Mouse (Mus musculus) large intestine, adult 2 months (tissue): ENCODE data around the gene Mrps15. TPM values are rescaled to one million over a fixed set of nuclear protein-coding genes. Genes with fewer than 3 reads are reported as not detected.
"Not testable (repeated sequence)": the region's sequence is repeated elsewhere in the genome, so short reads cannot be mapped to it uniquely, and the experiment has no call there.

ENCODE experiments used
- DNase-seq: peaks from one replicate; pipeline ENCODE4 v3.0.0-alpha.2; 2012; ENCODE audit warnings: low read depth, low spot score
- WGBS: fragments of 180-500 bp; shearing (Covaris S2); methylation state at CpG from one replicate; pipeline ENCODE4 v1.1.7; 2018; 5-methylcytosine and 5-hydroxymethylcytosine counted together
- polyA plus RNA-seq: library from polyadenylated mRNA; depleted of rRNA; stranded (reverse); fragments of >200 nt; gene quantifications from 2 replicates; pipeline ENCODE4 v1.2.3, GENCODE M21; 2012

Gene Mrps15
- polyA plus RNA-seq, 1 experiment = 35.8 TPM

GRCm38 (mm10) chr4:126067401-126068077 lies 20.8 kb downstream of the Mrps15 start:
- DNase-seq = no peak

DNA sequence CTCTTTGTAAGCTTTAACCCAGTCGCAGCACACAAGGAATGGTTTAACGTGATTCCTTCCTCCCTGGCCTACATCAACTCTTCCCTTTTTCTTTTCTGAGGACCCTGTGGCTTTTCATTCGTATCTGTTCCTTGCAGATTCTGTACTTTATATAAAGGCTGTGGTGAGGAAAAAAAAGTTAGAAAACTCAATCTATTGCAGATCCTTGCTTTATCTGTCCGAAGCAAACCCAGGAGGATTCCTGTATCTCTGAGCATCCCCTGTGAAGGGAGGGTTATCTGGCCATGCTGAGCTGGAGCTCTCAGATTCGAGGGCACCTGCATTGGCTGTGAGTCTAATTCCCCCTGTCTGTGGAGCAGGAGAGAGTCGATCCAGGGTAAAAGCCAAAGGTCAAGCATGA lies 22.1 kb downstream of the Mrps15 start:
- no peak for DNase-seq
- 84% methylated on average over 6 of the region's 6 CpGs for WGBS

More at GRCm38 (mm10) chr4:126067401-126068077, 20.8 kb downstream of the Mrps15 start:
- 60% methylated on average over 15 of the region's 15 CpGs for WGBS

GRCm38 (mm10) chr4:126077833-126078232 lies 31.1 kb downstream of the Mrps15 start:
- no peak for DNase-seq
- WGBS = 68% methylated on average over 6 of the region's 6 CpGs

DNA sequence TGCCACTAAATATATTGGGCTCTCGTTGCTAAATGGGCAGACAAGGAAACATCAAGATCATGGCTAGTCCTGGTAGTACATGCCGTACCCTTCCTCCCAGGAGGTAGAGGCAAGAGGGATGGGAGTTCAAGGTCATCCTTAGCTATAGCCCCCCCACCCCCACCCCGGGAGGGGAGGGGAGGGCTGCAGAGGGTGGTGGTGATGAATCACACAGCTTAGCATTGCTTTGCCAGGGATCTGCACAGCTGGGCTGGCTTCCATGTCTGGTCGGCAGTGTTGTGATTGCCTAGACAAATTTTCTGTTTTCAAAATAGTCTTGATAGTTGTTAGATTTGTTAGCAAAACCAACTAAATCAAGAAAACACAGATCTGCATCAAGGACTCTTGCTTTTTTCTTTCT lies 32.5 kb downstream of the Mrps15 start:
- 61% methylated on average over 4 of the region's 4 CpGs for WGBS

DNA sequence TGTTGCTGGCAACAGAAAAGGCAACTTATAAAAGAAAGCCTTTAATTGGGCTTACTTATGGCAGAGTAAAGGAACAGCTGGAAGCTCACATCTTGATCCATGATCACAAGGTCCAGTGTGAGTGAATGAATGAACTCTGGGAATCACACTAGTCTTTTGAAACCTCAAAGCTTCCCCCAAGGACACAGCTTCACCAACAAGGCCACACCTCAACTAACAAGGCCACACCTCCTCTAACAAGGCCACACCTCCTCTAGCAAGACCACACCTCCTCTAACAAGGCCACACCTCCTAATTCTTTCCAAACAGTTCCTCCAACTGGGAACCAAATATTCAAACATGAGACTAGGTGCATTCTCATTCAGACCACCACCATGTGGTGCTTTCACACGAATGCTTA lies 34.9 kb downstream of the Mrps15 start:
- DNase-seq = no peak
- 100% methylated on average over 1 of the region's 1 CpGs for WGBS

More for the DNA sequence above, 32.5 kb downstream of the Mrps15 start:
- DNase-seq = no peak

GRCm38 (mm10) chr4:126083021-126083420 lies 36.3 kb downstream of the Mrps15 start:
- 88% methylated on average over 9 of the region's 9 CpGs for WGBS
- no peak for DNase-seq

GRCm38 (mm10) chr4:126084382-126084781 lies 37.7 kb downstream of the Mrps15 start:
- WGBS = 66% methylated on average over 8 of the region's 8 CpGs
- DNase-seq = no peak

GRCm38 (mm10) chr4:126085996-126086576 lies 39.4 kb downstream of the Mrps15 start:
- WGBS = 23% methylated on average over 7 of the region's 7 CpGs
- peak; percentile 67 for DNase-seq

DNA sequence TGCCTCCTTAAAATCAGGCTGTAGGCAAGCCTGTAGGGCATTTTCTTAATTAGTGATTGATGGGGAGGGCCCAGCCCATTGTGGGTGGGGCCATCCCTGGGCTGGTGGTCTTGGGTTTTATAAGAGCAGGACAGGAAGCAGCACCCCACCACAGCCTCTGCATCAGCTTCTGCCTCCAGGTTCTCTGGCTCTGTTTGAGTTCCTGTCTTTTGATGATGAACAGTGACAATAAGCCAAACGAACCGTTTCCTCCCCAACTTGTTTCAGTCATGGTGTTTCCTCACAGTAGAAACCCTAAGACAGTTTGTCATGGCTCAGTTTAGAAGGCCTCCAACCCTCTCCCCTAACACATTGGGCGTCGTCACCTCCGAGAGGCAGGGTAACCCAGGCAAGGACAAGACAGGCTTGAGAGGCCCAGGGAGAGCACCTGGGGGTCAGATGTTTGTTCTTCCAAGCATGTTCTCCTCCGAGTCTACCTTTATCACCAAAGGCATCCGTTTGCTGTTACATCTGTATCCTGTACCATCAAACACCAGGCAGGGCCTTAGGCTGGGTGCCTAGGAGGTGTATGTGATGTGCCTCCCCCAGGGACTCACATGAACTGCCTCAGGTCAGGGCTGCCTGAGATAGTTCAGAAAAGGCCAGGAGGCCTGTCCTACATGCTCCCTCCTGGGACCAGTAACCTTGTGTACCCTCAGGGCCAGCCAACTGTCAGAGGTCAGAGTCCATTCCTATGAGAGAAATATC lies 43.5 kb downstream of the Mrps15 start:
- 70% methylated on average over 7 of the region's 7 CpGs for WGBS
- DNase-seq = no peak

DNA sequence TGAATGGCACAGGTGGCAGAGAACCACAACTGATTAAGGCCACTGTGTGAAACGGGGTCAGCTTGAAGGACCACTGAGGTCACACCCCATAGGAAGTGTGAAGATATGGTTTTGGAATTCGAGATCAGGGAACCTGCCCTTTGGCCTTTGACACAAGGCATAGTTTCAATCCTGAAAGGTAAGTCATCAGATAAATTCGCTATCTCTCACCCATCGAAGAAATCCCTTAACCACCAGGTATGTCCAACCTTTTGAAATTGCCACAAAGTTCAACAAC lies 44.1 kb downstream of the Mrps15 start:
- DNase-seq = no peak
- 51% methylated on average over 4 of the region's 4 CpGs for WGBS

- 82% methylated on average over 8 of the region's 8 CpGs for WGBS
- no peak for DNase-seq
Observed at GRCm38 (mm10) chr4:126091873-126092272, 45.1 kb downstream of the Mrps15 start.

DNA sequence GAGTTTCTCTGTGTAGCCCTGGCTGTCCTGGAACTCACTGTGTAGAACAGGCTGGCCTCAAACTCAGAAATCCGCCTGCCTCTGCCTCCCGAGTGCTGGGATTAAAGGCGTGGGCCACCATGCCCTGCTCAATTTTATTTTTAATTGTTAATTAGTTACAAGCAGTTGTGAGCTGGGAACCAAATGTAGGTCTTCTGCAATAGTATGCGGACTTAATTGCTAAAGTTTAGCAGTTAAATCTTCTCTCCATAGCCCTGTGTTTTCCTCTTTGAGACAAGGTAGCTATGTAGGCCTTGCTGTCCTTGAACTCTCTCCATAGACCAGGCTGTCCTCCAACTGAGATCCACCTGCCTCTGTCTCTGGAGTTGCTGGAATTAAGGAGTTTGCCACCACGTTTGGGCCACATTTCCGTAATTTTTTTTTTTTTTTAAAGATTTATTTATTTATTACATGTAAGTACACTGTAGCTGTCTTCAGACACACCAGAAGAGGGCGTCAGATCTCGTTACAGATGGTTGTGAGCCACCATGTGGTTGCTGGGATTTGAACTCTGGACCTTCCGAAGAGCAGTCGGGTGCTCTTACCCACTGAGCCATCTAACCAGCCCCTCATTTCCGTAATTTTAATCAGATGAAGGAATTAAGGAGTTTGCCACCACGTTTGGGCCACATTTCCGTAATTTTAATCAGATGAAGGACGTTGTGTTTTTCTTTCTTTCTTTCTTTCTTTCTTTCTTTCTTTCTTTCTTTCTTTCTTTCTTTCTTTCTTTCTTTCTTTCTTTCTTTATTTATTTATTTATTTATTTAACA lies 49.1 kb downstream of the Mrps15 start:
- DNase-seq = not testable (repeated sequence)
- WGBS = 50% methylated on average over 14 of the region's 14 CpGs

- under 1% methylated on average over 37 of the region's 37 CpGs for WGBS
Observed at GRCm38 (mm10) chr4:126096464-126097111, 49.9 kb downstream of the Mrps15 start, which contains the start of gene Lsm10. TSS of gene Lsm10 (plus strand) at chr4:126096623.

GRCm38 (mm10) chr4:126097711-126098253 lies 51.1 kb downstream of the Mrps15 start:
- DNase-seq = no peak
- WGBS = 91% methylated on average over 20 of the region's 20 CpGs

More at GRCm38 (mm10) chr4:126096464-126097111, 49.9 kb downstream of the Mrps15 start, which contains the start of gene Lsm10:
- DNase-seq = peak; percentile 66

DNA sequence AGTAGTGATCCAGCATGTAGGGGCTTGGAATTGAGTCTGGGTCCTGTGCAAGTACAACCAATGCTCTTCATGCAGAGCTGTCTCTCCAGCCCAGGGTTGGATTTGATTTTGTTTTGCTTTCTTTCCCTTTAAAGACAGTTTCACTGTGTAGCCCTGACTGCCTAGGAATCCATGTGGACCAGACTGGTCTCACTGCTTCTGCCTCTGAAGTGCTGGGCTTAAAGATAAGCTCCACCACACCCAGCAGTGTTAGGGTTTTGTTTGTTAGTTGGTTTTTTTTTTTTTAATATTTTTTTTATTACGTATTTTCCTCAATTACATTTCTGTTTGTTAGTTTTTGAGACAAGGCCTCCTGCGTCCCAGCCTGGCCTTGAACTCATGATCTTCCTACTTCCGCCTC lies 52.6 kb downstream of the Mrps15 start:
- 86% methylated on average over 3 of the region's 3 CpGs for WGBS
- no peak for DNase-seq

- WGBS = 88% methylated on average over 3 of the region's 3 CpGs
Observed at GRCm38 (mm10) chr4:126100764-126101163, 54.0 kb downstream of the Mrps15 start.

GRCm38 (mm10) chr4:126102061-126102841 lies 55.5 kb downstream of the Mrps15 start:
- 56% methylated on average over 7 of the region's 7 CpGs for WGBS
- no peak for DNase-seq

More at GRCm38 (mm10) chr4:126100764-126101163, 54.0 kb downstream of the Mrps15 start:
- no peak for DNase-seq

- under 1% methylated on average over 15 of the region's 15 CpGs for WGBS
- peak; percentile 86 for DNase-seq
Observed at GRCm38 (mm10) chr4:126103057-126103581, 56.4 kb downstream of the Mrps15 start.
